Mouse (Mus musculus) midbrain, embryonic 12.5 days (tissue): ENCODE measurements around the gene Olfr231. TPM values are rescaled to one million over a fixed set of nuclear protein-coding genes. Genes with fewer than 3 reads are reported as not detected.

Experiments used
- ATAC-seq: fragments of 200-750 bp; cut with Nextera tagmentation; 2 replicates; pipeline ENCODE4 v1.8.0; 2017; ENCODE audit warnings: low read depth, moderate TSS enrichment, moderate library complexity; ENCODE audit not compliant: low FRiP score
- H3K27ac ChIP-seq: fragments of 300-500 bp; sonication (generic); replicated peaks from 2 replicates; pipeline ENCODE4 v1.5.1; 2016; ENCODE audit warnings: mild to moderate bottlenecking
- H3K27me3 ChIP-seq: fragments of 300-500 bp; sonication (generic); 2 replicates; pipeline ENCODE4 v1.6.1; 2016; ENCODE audit warnings: mild to moderate bottlenecking
- H3K36me3 ChIP-seq: fragments of 300-500 bp; sonication (generic); 2 replicates; pipeline ENCODE4 v1.6.1; 2016
- H3K4me1 ChIP-seq: fragments of 300-500 bp; sonication (generic); 2 replicates; pipeline ENCODE4 v1.6.1; 2016
- H3K4me2 ChIP-seq: fragments of 300-500 bp; sonication (generic); replicated peaks from 2 replicates; pipeline ENCODE4 v1.6.1; 2016; ENCODE audit warnings: mild to moderate bottlenecking, moderate library complexity
- H3K4me3 ChIP-seq: fragments of 300-500 bp; sonication (generic); 2 replicates; pipeline ENCODE4 v1.5.1; 2016; ENCODE audit warnings: mild to moderate bottlenecking
- H3K9ac ChIP-seq: fragments of 300-500 bp; sonication (generic); replicated peaks from 2 replicates; pipeline ENCODE4 v1.6.1; 2016; ENCODE audit warnings: mild to moderate bottlenecking, moderate library complexity
- H3K9me3 ChIP-seq: fragments of 300-500 bp; sonication (generic); 2 replicates; pipeline ENCODE4 v1.6.1; 2016; ENCODE audit warnings: mild to moderate bottlenecking
- WGBS: fragments of 180-500 bp; shearing (Covaris S2); methylation state at CpG from one replicate; pipeline ENCODE4 v1.1.7; 2016; 5-methylcytosine and 5-hydroxymethylcytosine counted together
- polyA plus RNA-seq: library from polyadenylated mRNA; unstranded; fragments of >200 nt; fragmentation: Nextera tagmentation; extraction: Ambion mirVana; gene quantifications from 2 replicates; pipeline ENCODE4 v1.2.1, GENCODE M21; 2016

The Olfr231 gene
- polyA plus RNA-seq: not detected in 2 replicates

DNA sequence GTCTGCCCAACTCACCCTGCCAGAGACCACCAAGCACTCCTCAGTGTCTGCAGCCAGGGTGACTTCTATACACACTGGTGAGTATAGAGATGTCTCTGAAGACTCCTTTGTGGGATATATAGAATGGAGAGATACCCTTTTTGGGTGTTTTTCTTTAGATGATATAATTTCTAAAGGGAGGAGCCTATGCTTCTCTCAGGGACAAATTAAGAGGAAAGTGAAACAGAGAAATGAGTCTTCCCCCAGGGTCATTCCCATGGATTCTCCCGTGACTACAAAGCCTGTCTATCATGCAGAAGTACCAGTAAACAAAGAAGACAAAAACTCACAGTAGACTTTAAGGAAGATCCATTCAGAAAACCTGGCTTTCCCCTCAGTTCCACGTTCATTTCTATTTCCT, at the start of gene Olfr231:
Gene Olfr231, minus strand, starts transcription at position 101 of the 400 bp plus-strand sequence.
- 58% methylated on average over 2 of the region's 2 CpGs for WGBS
- H3K4me3 ChIP-seq: no peak within 1 kb of the TSS
- no peaks in the 10 kb centered on the region for H3K4me1 ChIP-seq
- H3K27me3 ChIP-seq: no peaks in the 10 kb centered on the region
- no peak within 1 kb of the TSS for H3K27ac ChIP-seq
- no peak within 1 kb of the TSS for H3K4me2 ChIP-seq
- no peak within 1 kb of the TSS for H3K9ac ChIP-seq
- no peaks in the 10 kb centered on the region for H3K36me3 ChIP-seq
- H3K9me3 ChIP-seq: no peaks in the 10 kb centered on the region
- no peak for ATAC-seq

- Histone ChIP-seq H3K4me2 (no peak overlapping the region), H3K4me3 (no peak overlapping the region), H3K9ac (no peak overlapping the region), H3K27ac (no peak overlapping the region), H3K4me1 (peaks cover 4% of the 10 kb centered on the region; the same call in 1 of the 2 replicates), H3K9me3 (no peaks in the 10 kb centered on the region), H3K27me3 (no peaks in the 10 kb centered on the region), H3K36me3 (no peaks in the 10 kb centered on the region)
- no peak for ATAC-seq
Measured at GRCm38 (mm10) chr1:174169024-174169423, 48.1 kb upstream of the Olfr231 start.

DNA sequence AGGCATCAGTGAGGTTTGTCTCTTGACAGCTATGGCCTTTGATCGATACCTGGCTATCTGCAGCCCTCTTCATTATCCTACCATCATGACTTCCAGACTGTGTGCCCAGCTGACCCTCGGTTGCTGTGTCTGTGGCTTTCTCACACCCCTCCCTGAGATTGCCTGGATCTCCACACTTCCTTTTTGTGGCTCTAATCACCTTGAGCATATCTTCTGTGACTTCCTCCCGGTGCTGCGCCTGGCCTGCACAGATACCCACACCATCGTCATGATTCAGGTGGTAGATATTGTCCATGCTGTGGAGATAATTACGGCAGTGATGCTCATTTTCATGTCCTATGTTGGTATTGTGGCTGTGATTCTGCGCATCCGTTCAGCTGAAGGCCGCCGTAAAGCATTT, 38.1 kb upstream of the Olfr231 start:
- Histone ChIP-seq H3K36me3 (no peaks in the 10 kb centered on the region), H3K9me3 (no peaks in the 10 kb centered on the region), H3K27ac (no peak overlapping the region), H3K4me3 (no peak overlapping the region), H3K4me2 (no peak overlapping the region), H3K4me1 (no peaks in the 10 kb centered on the region), H3K27me3 (no peaks in the 10 kb centered on the region), H3K9ac (no peak overlapping the region)
- 93% methylated on average over 10 of the region's 10 CpGs for WGBS
- ATAC-seq: no peak

DNA sequence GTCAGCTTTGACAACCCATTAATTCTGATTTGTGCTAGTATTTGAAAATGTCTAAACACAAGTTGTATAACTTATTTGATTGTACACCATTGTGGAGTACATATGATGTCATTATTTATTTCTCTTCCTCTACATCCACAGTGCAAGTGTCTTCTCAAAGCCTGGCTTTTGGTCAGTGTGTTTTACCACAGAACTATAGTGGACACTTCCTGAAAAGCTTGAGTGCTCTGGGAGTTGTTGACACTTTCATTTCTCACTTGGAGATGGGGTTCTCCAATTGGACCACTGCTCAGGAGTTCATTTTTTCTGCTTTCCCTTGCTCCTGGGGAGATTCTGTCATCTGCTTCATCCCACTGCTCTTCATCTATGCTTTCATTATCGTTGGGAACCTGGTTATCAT, 37.5 kb upstream of the Olfr231 start:
- H3K4me3 ChIP-seq: no peak overlapping the region
- no peak overlapping the region for H3K27ac ChIP-seq
- no peak overlapping the region for H3K9ac ChIP-seq
- H3K4me2 ChIP-seq: no peak overlapping the region
- no peaks in the 10 kb centered on the region for H3K4me1 ChIP-seq
- H3K36me3 ChIP-seq: no peaks in the 10 kb centered on the region
- no peaks in the 10 kb centered on the region for H3K27me3 ChIP-seq
- WGBS: 88% methylated on average over 1 of the region's 1 CpGs
- no peak for ATAC-seq
- H3K9me3 ChIP-seq: no peaks in the 10 kb centered on the region

DNA sequence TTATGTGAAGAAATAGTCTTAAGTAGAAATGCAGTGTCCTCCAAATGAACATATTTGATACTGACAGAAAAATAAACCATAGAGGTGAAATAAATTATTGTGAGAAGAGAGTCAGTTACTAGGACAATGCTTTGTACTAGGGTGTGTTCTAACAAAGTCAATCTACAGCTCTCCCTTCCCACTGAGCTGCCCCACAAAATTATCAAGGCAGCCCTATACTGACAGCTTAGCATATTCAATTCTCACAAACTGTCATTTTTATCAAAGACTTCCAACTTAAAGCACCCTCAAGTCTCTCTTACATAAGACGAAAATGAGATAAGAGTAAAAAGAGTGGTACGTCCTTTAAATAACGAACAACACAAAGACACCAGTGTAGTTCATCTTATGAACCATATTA, 36.7 kb upstream of the Olfr231 start:
- Histone ChIP-seq H3K9me3 (no peaks in the 10 kb centered on the region), H3K9ac (no peak overlapping the region), H3K4me1 (no peaks in the 10 kb centered on the region), H3K36me3 (no peaks in the 10 kb centered on the region), H3K4me2 (no peak overlapping the region), H3K27me3 (no peaks in the 10 kb centered on the region), H3K27ac (no peak overlapping the region), H3K4me3 (no peak overlapping the region)
- WGBS: 92% methylated on average over 3 of the region's 3 CpGs
- no peak for ATAC-seq

GRCm38 (mm10) chr1:174155333-174155732, 34.4 kb upstream of the Olfr231 start, which contains the start of gene Olfr420:
TSS of gene Olfr420 (plus strand) at chr1:174155633.
- no peak within 1 kb of the TSS for H3K9ac ChIP-seq
- no peaks in the 10 kb centered on the region for H3K4me1 ChIP-seq
- H3K9me3 ChIP-seq: no peaks in the 10 kb centered on the region
- 86% methylated on average over 1 of the region's 1 CpGs for WGBS
- no peak within 1 kb of the TSS for H3K27ac ChIP-seq
- H3K36me3 ChIP-seq: no peaks in the 10 kb centered on the region
- no peak within 1 kb of the TSS for H3K4me3 ChIP-seq
- H3K4me2 ChIP-seq: no peak within 1 kb of the TSS
- ATAC-seq: no peak
- H3K27me3 ChIP-seq: no peaks in the 10 kb centered on the region

- WGBS: 89% methylated on average over 2 of the region's 2 CpGs
- no peak overlapping the region for H3K9ac ChIP-seq
- no peak overlapping the region for H3K4me3 ChIP-seq
- no peak overlapping the region for H3K27ac ChIP-seq
- H3K36me3 ChIP-seq: no peaks in the 10 kb centered on the region
- ATAC-seq: no peak
- H3K9me3 ChIP-seq: no peaks in the 10 kb centered on the region
- no peaks in the 10 kb centered on the region for H3K4me1 ChIP-seq
- no peak overlapping the region for H3K4me2 ChIP-seq
- H3K27me3 ChIP-seq: no peaks in the 10 kb centered on the region
Measured at GRCm38 (mm10) chr1:174149289-174149688, 28.3 kb upstream of the Olfr231 start.

GRCm38 (mm10) chr1:174146696-174147095, 25.7 kb upstream of the Olfr231 start:
- Histone ChIP-seq H3K9ac (no peak overlapping the region), H3K9me3 (no peaks in the 10 kb centered on the region), H3K4me2 (no peak overlapping the region), H3K27me3 (no peaks in the 10 kb centered on the region), H3K4me1 (no peaks in the 10 kb centered on the region), H3K27ac (no peak overlapping the region), H3K4me3 (no peak overlapping the region), H3K36me3 (no peaks in the 10 kb centered on the region)
- WGBS: 97% methylated on average over 1 of the region's 1 CpGs
- no peak for ATAC-seq

DNA sequence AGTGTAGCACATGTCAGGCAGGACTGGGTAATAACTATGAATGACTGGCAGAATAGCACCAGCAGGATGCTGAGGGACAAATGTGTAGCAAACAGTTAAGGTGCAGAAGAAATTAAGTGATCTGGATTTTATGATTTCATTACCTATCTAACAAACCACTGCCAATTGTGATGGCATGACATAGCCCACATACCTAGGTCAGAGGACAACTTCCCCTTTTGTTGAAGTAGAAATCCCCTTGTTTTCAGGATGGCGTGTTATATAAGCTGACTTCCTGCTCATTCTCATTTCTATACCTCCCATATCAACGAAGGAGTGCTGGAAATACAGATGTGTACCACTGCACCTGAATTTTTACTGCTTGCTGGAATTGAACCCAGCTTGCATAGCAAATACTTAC, 20.4 kb upstream of the Olfr231 start:
- H3K27ac ChIP-seq: no peak overlapping the region
- no peaks in the 10 kb centered on the region for H3K27me3 ChIP-seq
- no peak overlapping the region for H3K4me3 ChIP-seq
- H3K9me3 ChIP-seq: no peaks in the 10 kb centered on the region
- WGBS: 84% methylated on average over 2 of the region's 2 CpGs
- no peak overlapping the region for H3K4me2 ChIP-seq
- H3K4me1 ChIP-seq: no peaks in the 10 kb centered on the region
- H3K9ac ChIP-seq: no peak overlapping the region
- no peak for ATAC-seq
- H3K36me3 ChIP-seq: no peaks in the 10 kb centered on the region

GRCm38 (mm10) chr1:174131999-174132398, 11.0 kb upstream of the Olfr231 start:
- H3K27me3 ChIP-seq: no peaks in the 10 kb centered on the region
- no peak overlapping the region for H3K4me2 ChIP-seq
- H3K9ac ChIP-seq: no peak overlapping the region
- no peak overlapping the region for H3K27ac ChIP-seq
- no peak for ATAC-seq
- 0 out of 2 replicates have a peak, but pooled peaks cover 3% of the 10 kb centered on the region for H3K4me1 ChIP-seq
- no peaks in the 10 kb centered on the region for H3K9me3 ChIP-seq
- H3K4me3 ChIP-seq: no peak overlapping the region
- no peaks in the 10 kb centered on the region for H3K36me3 ChIP-seq
- WGBS: 40% methylated on average over 3 of the region's 3 CpGs

DNA sequence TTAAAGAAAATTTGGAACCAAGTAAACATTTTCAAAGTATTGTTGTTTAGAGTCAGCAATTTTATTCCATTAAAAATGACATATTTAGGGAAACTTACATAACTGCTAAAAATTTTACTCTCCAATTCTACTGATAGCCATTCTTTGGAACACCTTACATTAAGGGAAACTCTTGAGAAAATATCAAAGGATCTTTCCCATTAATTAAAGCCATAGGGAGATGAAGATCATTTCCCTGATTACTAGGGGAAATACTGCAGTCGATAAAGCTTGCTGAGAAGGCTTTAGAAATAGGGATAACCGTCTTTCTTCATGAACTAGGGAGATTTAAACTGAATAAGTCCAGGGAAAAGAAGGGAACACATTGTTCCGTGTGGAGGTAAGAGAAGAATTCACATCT, 10.3 kb upstream of the Olfr231 start, which contains the start of gene Olfr424:
Gene Olfr424, plus strand, starts transcription at position 301 of the 400 bp plus-strand sequence.
- Histone ChIP-seq H3K4me1 (0 out of 2 replicates have a peak, but pooled peaks cover 3% of the 10 kb centered on the region), H3K27ac (no peak within 1 kb of the TSS), H3K4me3 (no peak within 1 kb of the TSS), H3K4me2 (no peak within 1 kb of the TSS), H3K36me3 (no peaks in the 10 kb centered on the region), H3K9me3 (no peaks in the 10 kb centered on the region), H3K27me3 (no peaks in the 10 kb centered on the region), H3K9ac (no peak within 1 kb of the TSS)
- WGBS: 78% methylated on average over 3 of the region's 3 CpGs
- no peak for ATAC-seq

DNA sequence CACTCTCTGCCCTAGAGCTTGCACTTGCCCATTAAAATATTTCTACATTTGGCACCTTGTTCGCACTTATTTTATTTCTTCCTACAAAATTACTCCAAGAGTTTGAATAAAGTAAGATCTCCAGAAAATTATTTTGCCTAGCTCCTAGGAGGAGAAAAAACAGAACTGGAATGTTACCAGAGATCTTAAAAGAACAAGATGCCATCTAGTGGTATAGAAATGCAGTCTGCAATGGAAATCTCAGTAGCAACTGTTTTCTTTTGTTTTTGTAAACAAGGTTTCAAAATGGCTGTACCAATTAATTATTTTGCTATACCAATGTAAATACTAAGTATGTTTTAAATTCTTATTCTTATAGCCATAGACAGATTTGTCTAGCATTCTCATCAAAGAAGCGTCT, 17.2 kb downstream of the Olfr231 start:
- Histone ChIP-seq H3K27ac (no peak overlapping the region), H3K4me3 (no peak overlapping the region), H3K9ac (no peak overlapping the region), H3K4me2 (no peak overlapping the region), H3K4me1 (no peaks in the 10 kb centered on the region), H3K9me3 (no peaks in the 10 kb centered on the region), H3K36me3 (no peaks in the 10 kb centered on the region), H3K27me3 (no peaks in the 10 kb centered on the region)
- no peak for ATAC-seq
- 62% methylated on average over 2 of the region's 2 CpGs for WGBS

GRCm38 (mm10) chr1:174096591-174096990, 24.4 kb downstream of the Olfr231 start, which contains the start of gene Olfr427:
TSS of gene Olfr427 (plus strand) at chr1:174096891.
- Histone ChIP-seq H3K9ac (no peak within 1 kb of the TSS), H3K27me3 (no peaks in the 10 kb centered on the region), H3K27ac (no peak within 1 kb of the TSS), H3K4me1 (no peaks in the 10 kb centered on the region), H3K36me3 (no peaks in the 10 kb centered on the region), H3K4me2 (no peak within 1 kb of the TSS), H3K9me3 (no peaks in the 10 kb centered on the region), H3K4me3 (no peak within 1 kb of the TSS)
- 83% methylated on average over 1 of the region's 1 CpGs for WGBS
- ATAC-seq: no peak
